10 mouse cellular contexts compared by ENCODE assay signal in genomic region chr5:47981951-47982350, GRCm38 (mm10). TPM values are rescaled to one million over a fixed set of nuclear protein-coding genes. Genes with fewer than 3 reads are reported as not detected.
DNase-seq lines count a peak whose midpoint lies in the region; ATAC-seq lines count a peak whose summit lies in the region.
"Had no signal": no experiment of that assay in that cellular context is flagged by ENCODE, and none has a peak within 500 bp of the region (broad histone marks: within the 10 kb centered on the region; RNA-seq: fewer than 3 reads in every experiment).

No protein-coding gene starts in this region.

- no peak overlapping the region for H3K9ac ChIP-seq in kidney, embryonic 14.5 days (ENCODE audit: low read depth, low read length)
- no peak overlapping the region for H3K9ac ChIP-seq in embryonic facial prominence, embryonic 12.5 days
- no peak overlapping the region for H3K9ac ChIP-seq in hindbrain, embryonic 16.5 days (ENCODE audit: low read depth, low read length)
- no peak overlapping the region for H3K9ac ChIP-seq in midbrain, embryonic 13.5 days (replicated peaks)

- H3K27me3 ChIP-seq in kidney, embryonic 14.5 days (ENCODE audit: control insufficient read depth, insufficient read depth, low read length) = no peaks in the 10 kb centered on the region; the same call in 1 of the 2 replicates
- 0 out of 2 replicates have a peak, but pooled peaks cover 6% of the 10 kb centered on the region for H3K27me3 ChIP-seq in embryonic facial prominence, embryonic 12.5 days
- no peaks in the 10 kb centered on the region for H3K27me3 ChIP-seq in hindbrain, embryonic 16.5 days (replicated peaks; ENCODE audit: control insufficient read depth, insufficient read depth, low read length)
- H3K27me3 ChIP-seq in midbrain, embryonic 13.5 days = peaks cover 10% of the 10 kb centered on the region

- no peak for DNase-seq in kidney, adult 9 months
- no peak for DNase-seq in gastrocnemius, postnatal 4 days (ENCODE audit: low spot score in 2 of 2)
- no peak for DNase-seq in gastrocnemius, adult 18-20 months (ENCODE audit: low spot score)
- no peak for DNase-seq in layer of hippocampus, adult 11-12 months (ENCODE audit: low spot score)

- H3K4me2 ChIP-seq in kidney, embryonic 14.5 days (replicated peaks; ENCODE audit: low read depth, low read length) = peak overlapping the region; percentile 91
- peak overlapping the region; percentile 90 for H3K4me2 ChIP-seq in embryonic facial prominence, embryonic 12.5 days (replicated peaks)
- H3K4me2 ChIP-seq in hindbrain, embryonic 16.5 days (ENCODE audit: low read length) = peak overlapping the region; percentile 88
- H3K4me2 ChIP-seq in midbrain, embryonic 13.5 days (replicated peaks) = peak overlapping the region; percentile 91

- no peaks in the 10 kb centered on the region for H3K9me3 ChIP-seq in kidney, embryonic 14.5 days (ENCODE audit: control insufficient read depth, low read length)
- H3K9me3 ChIP-seq in embryonic facial prominence, embryonic 12.5 days = no peaks in the 10 kb centered on the region
- H3K9me3 ChIP-seq in hindbrain, embryonic 16.5 days (ENCODE audit: control insufficient read depth, low read length) = no peaks in the 10 kb centered on the region
- no peaks in the 10 kb centered on the region for H3K9me3 ChIP-seq in midbrain, embryonic 13.5 days
- H3K9me3 ChIP-seq: G1E had no signal

- peak overlapping the region; percentile 74; the same call in 1 of the 2 replicates for H3K4me3 ChIP-seq in kidney, embryonic 14.5 days (ENCODE audit: low read length)
- peak overlapping the region; percentile 65; the same call in 1 of the 2 replicates for H3K4me3 ChIP-seq in embryonic facial prominence, embryonic 12.5 days
- no peak overlapping the region for H3K4me3 ChIP-seq in hindbrain, embryonic 16.5 days (ENCODE audit: low read length)
- H3K4me3 ChIP-seq in midbrain, embryonic 13.5 days (replicated peaks) = peak overlapping the region; percentile 76

- H3K27ac ChIP-seq in kidney, embryonic 14.5 days (ENCODE audit: low read depth, low read length) = no peak overlapping the region
- no peak overlapping the region for H3K27ac ChIP-seq in embryonic facial prominence, embryonic 12.5 days
- H3K27ac ChIP-seq in hindbrain, embryonic 16.5 days (ENCODE audit: low read depth, low read length) = no peak overlapping the region
- no peak overlapping the region for H3K27ac ChIP-seq in midbrain, embryonic 13.5 days
- H3K27ac ChIP-seq: macrophage had no signal

- WGBS in kidney, embryonic 14.5 days = 60% methylated on average over 8 of the region's 8 CpGs
- 51% methylated on average over 8 of the region's 8 CpGs for WGBS in embryonic facial prominence, embryonic 12.5 days
- WGBS in hindbrain, embryonic 16.5 days = 60% methylated on average over 8 of the region's 8 CpGs
- WGBS in midbrain, embryonic 13.5 days = 57% methylated on average over 8 of the region's 8 CpGs

- ATAC-seq in kidney, embryonic 14.5 days (ENCODE audit: low FRiP score, low TSS enrichment) = no peak
- no peak for ATAC-seq in embryonic facial prominence, embryonic 12.5 days (ENCODE audit: insufficient number of reproducible peaks, insufficient read depth, low FRiP score, low TSS enrichment)
- ATAC-seq in hindbrain, embryonic 16.5 days = no peak
- ATAC-seq in midbrain, embryonic 13.5 days = no peak

- H3K36me3 ChIP-seq in kidney, embryonic 14.5 days (ENCODE audit: control insufficient read depth, insufficient read depth, low read length) = no peaks in the 10 kb centered on the region
- H3K36me3 ChIP-seq in embryonic facial prominence, embryonic 12.5 days = no peaks in the 10 kb centered on the region
- no peaks in the 10 kb centered on the region for H3K36me3 ChIP-seq in hindbrain, embryonic 16.5 days (ENCODE audit: control insufficient read depth, insufficient read depth, low read length)
- no peaks in the 10 kb centered on the region for H3K36me3 ChIP-seq in midbrain, embryonic 13.5 days
- H3K36me3 ChIP-seq: G1E had no signal

- 0 out of 2 replicates have a peak, but pooled peaks cover 3% of the 10 kb centered on the region for H3K4me1 ChIP-seq in kidney, embryonic 14.5 days (ENCODE audit: control insufficient read depth, insufficient read depth, low read length)
- H3K4me1 ChIP-seq in embryonic facial prominence, embryonic 12.5 days = peaks cover 16% of the 10 kb centered on the region; the same call in 1 of the 2 replicates
- H3K4me1 ChIP-seq in hindbrain, embryonic 16.5 days (ENCODE audit: control insufficient read depth, insufficient read depth, low read depth, low read length) = peaks cover 12% of the 10 kb centered on the region
- H3K4me1 ChIP-seq in midbrain, embryonic 13.5 days (replicated peaks) = peaks cover 31% of the 10 kb centered on the region

RNA-seq across cellular contexts. Expression of gene Slit2, which starts 1.0 kb away (rescaled TPM):
- polyA plus RNA-seq in kidney, embryonic 14.5 days (2014; fragmentation: Nextera tagmentation; extraction: Ambion mirVana) = 33.2 and 50.5 TPM in 2 replicates
- polyA plus RNA-seq in embryonic facial prominence, embryonic 12.5 days (2016; fragmentation: Nextera tagmentation; extraction: Ambion mirVana) = 37.1 and 38.0 TPM in 2 replicates
- polyA plus RNA-seq in hindbrain, embryonic 16.5 days (2015; fragmentation: Nextera tagmentation; extraction: Ambion mirVana) = 17.8 and 21.9 TPM in 2 replicates
- 29.1 and 37.8 TPM in 2 replicates for polyA plus RNA-seq in midbrain, embryonic 13.5 days (2015; fragmentation: Nextera tagmentation; extraction: Ambion mirVana)
- 1 to 10 TPM; 7.6 to 8.9 TPM for total RNA-seq in gastrocnemius, postnatal 4 days (2021)
- total RNA-seq in gastrocnemius, adult 18-20 months (2021) = under 1 TPM; 0.21 to 0.66 TPM
- polyA plus RNA-seq: G1E, macrophage had no signal
